Mouse (Mus musculus) testis, adult 2 months (tissue): ENCODE results near the gene Ptpn14. TPM values are rescaled to one million over a fixed set of nuclear protein-coding genes. Genes with fewer than 3 reads are reported as not detected.

Source experiments
- H3K27ac ChIP-seq: fragments of 200-500 bp; 2 replicates; pipeline ENCODE4 v1.5.1; 2012; ENCODE audit warnings: low read depth, low read length; ENCODE audit not compliant: control insufficient read depth, insufficient read depth
- H3K27me3 ChIP-seq: fragments of 200-500 bp; 2 replicates; pipeline ENCODE4 v1.6.1; 2012; ENCODE audit warnings: mild to moderate bottlenecking, low read length, moderate library complexity; ENCODE audit not compliant: control insufficient read depth, insufficient read depth
- H3K36me3 ChIP-seq: fragments of 200-500 bp; 2 replicates; pipeline ENCODE4 v1.6.1; 2012; ENCODE audit warnings: mild to moderate bottlenecking, low read length; ENCODE audit not compliant: control insufficient read depth, insufficient read depth
- H3K4me1 ChIP-seq: fragments of 200-500 bp; 2 replicates; pipeline ENCODE4 v1.6.1; 2012; ENCODE audit warnings: low read length; ENCODE audit not compliant: control insufficient read depth, insufficient read depth
- H3K4me3 ChIP-seq: fragments of 200-500 bp; 2 replicates; pipeline ENCODE4 v1.5.1; 2012; ENCODE audit warnings: low read depth, mild to moderate bottlenecking, low read length, moderate library complexity, mixed read lengths; ENCODE audit not compliant: control insufficient read depth
- CTCF ChIP-seq: fragments of 200-500 bp; IDR thresholded peaks from 2 replicates; pipeline ENCODE4 v1.5.1; 2012; ENCODE audit warnings: low read depth, mild to moderate bottlenecking, inconsistent platforms, low read length, moderate library complexity; ENCODE audit not compliant: control insufficient read depth, insufficient read depth, insufficient replicate concordance
- POLR2A ChIP-seq: fragments of 200-500 bp; IDR thresholded peaks from 2 replicates; pipeline ENCODE4 v1.6.1; 2012; ENCODE audit warnings: low read depth, mild to moderate bottlenecking, inconsistent platforms, low read length, moderate library complexity; ENCODE audit not compliant: control insufficient read depth
- polyA plus RNA-seq: library from polyadenylated mRNA; depleted of rRNA; stranded (reverse); fragments of >200 nt; gene quantifications from 2 replicates; pipeline ENCODE4 v1.2.3, GENCODE M21; 2012

The Ptpn14 gene
- polyA plus RNA-seq, 1 experiment: 3.3 TPM

- H3K27ac ChIP-seq: no peak overlapping the region
- TF ChIP-seq POLR2A (no peak), CTCF (no peak)
- no peak overlapping the region for H3K4me3 ChIP-seq
- no peaks in the 10 kb centered on the region for H3K36me3 ChIP-seq
- H3K4me1 ChIP-seq: no peaks in the 10 kb centered on the region
- no peaks in the 10 kb centered on the region for H3K27me3 ChIP-seq
These were observed 102.3 kb downstream of the Ptpn14 start for GRCm38 (mm10) chr1:189830391-189830790.

- Histone ChIP-seq H3K4me3 (no peak overlapping the region), H3K36me3 (no peaks in the 10 kb centered on the region), H3K4me1 (no peaks in the 10 kb centered on the region), H3K27ac (no peak overlapping the region), H3K27me3 (no peaks in the 10 kb centered on the region)
- TF ChIP-seq CTCF (no peak), POLR2A (no peak)
These were observed 102.7 kb downstream of the Ptpn14 start for GRCm38 (mm10) chr1:189830797-189831232.

GRCm38 (mm10) chr1:189833351-189833750 is 105.3 kb downstream of the Ptpn14 start:
- no peak for TF ChIP-seq CTCF
- TF ChIP-seq POLR2A: no peak
- H3K4me1 ChIP-seq: no peaks in the 10 kb centered on the region
- no peaks in the 10 kb centered on the region for H3K36me3 ChIP-seq
- H3K4me3 ChIP-seq: no peak overlapping the region
- H3K27ac ChIP-seq: no peak overlapping the region
- no peaks in the 10 kb centered on the region for H3K27me3 ChIP-seq

- no peak overlapping the region for H3K4me3 ChIP-seq
- no peaks in the 10 kb centered on the region for H3K4me1 ChIP-seq
- H3K27ac ChIP-seq: no peak overlapping the region
- H3K27me3 ChIP-seq: no peaks in the 10 kb centered on the region
- TF ChIP-seq CTCF (no peak), POLR2A (no peak)
- no peaks in the 10 kb centered on the region for H3K36me3 ChIP-seq
These were observed 106.1 kb downstream of the Ptpn14 start for GRCm38 (mm10) chr1:189834166-189834565.

GRCm38 (mm10) chr1:189846319-189846718 is 118.3 kb downstream of the Ptpn14 start:
- Histone ChIP-seq H3K27me3 (no peaks in the 10 kb centered on the region), H3K4me1 (no peaks in the 10 kb centered on the region), H3K4me3 (no peak overlapping the region), H3K36me3 (no peaks in the 10 kb centered on the region), H3K27ac (no peak overlapping the region)
- TF ChIP-seq POLR2A (no peak), CTCF (no peak)

GRCm38 (mm10) chr1:189849550-189849949 is 121.5 kb downstream of the Ptpn14 start:
- Histone ChIP-seq H3K4me1 (no peaks in the 10 kb centered on the region), H3K27ac (no peak overlapping the region), H3K27me3 (no peaks in the 10 kb centered on the region), H3K4me3 (no peak overlapping the region), H3K36me3 (no peaks in the 10 kb centered on the region)
- TF ChIP-seq POLR2A: no peak
- no peak for TF ChIP-seq CTCF

GRCm38 (mm10) chr1:189852051-189852450 is 124.0 kb downstream of the Ptpn14 start:
- Histone ChIP-seq H3K4me1 (no peaks in the 10 kb centered on the region), H3K27me3 (no peaks in the 10 kb centered on the region), H3K4me3 (no peak overlapping the region), H3K27ac (no peak overlapping the region), H3K36me3 (no peaks in the 10 kb centered on the region)
- TF ChIP-seq POLR2A: no peak
- TF ChIP-seq CTCF: no peak

GRCm38 (mm10) chr1:189852456-189852855 is 124.4 kb downstream of the Ptpn14 start:
- H3K27me3 ChIP-seq: no peaks in the 10 kb centered on the region
- TF ChIP-seq POLR2A (no peak), CTCF (no peak)
- H3K27ac ChIP-seq: no peak overlapping the region
- H3K36me3 ChIP-seq: no peaks in the 10 kb centered on the region
- no peaks in the 10 kb centered on the region for H3K4me1 ChIP-seq
- H3K4me3 ChIP-seq: no peak overlapping the region
